Mouse (Mus musculus) thymus, adult 2 months (tissue): ENCODE results near the gene Elovl6.

Source experiments
- CTCF ChIP-seq: fragments of 200-500 bp; IDR thresholded peaks from 2 replicates; pipeline ENCODE4 v1.5.1; 2012; ENCODE audit warnings: mild to moderate bottlenecking, control low read depth, low read length, moderate library complexity, borderline replicate concordance; ENCODE audit not compliant: control insufficient read depth, poor library complexity, insufficient read depth; ENCODE audit errors: extremely low read depth
- POLR2A ChIP-seq: fragments of 200-500 bp; IDR thresholded peaks from 2 replicates; pipeline ENCODE4 v1.6.1; 2012; ENCODE audit warnings: mild to moderate bottlenecking, low read length, control low read depth, moderate library complexity; ENCODE audit not compliant: control insufficient read depth, poor library complexity, insufficient read depth; ENCODE audit errors: extremely low read depth

- TF ChIP-seq CTCF = no peak
- TF ChIP-seq POLR2A = no peak
Measured at GRCm38 (mm10) chr3:129532865-129533742, 949 bp downstream of the Elovl6 start.
